Mouse (Mus musculus): ENCODE data around the gene Hmga2. TPM values are rescaled to one million over a fixed set of nuclear protein-coding genes. Genes with fewer than 3 reads are reported as not detected.

The Hmga2 gene
- polyA plus RNA-seq, 1 experiment from 2014 or later = 1.1 TPM

DNA sequence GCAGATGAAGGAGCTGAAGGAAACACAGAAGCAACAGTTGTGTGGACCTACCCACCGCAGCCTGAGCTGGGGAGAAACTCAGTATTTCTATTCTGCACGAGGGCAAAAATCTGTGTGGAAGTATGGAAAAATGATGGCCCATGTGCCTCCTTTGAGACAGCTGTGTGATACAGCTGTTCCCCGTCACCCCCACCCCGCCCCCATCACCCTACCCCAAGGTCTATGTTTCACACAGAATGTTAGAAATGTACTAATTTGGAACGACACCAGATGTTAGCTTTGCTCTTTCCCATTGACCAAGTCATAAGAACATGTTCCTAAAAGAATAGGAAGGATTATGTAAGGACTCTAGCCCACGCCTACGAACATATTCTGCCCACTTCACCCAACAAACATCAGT, 53.0 kb downstream of the Hmga2 start:
- 55% methylated on average over 7 of the region's 7 CpGs for WGBS (ENCODE audit: insufficient replicate concordance)
- Histone ChIP-seq H3K9me3 (replicated peaks; ENCODE audit: control insufficient read depth, low read length) (no peaks in the 10 kb centered on the region), H3K27ac (ENCODE audit: low read length) (no peak overlapping the region)

DNA sequence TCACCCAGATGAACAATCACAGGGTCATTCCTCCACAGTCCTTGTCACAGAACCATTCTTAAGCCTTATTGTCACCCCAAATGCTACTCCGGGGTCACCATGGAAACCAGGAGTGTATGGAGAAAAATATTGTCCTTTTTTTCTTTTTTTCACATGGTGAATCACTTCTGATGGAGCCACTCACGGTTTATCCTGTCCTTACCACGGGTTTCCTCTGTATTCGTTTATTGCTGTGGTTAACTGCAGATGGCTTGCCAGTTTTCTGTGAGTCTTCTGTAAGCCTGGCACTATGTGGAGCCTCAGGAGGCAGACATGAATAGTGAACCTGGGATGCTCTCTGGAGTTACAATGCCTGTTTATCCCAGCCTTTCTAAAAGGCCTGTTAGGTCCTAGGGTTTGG, 53.4 kb downstream of the Hmga2 start:
- no peaks in the 10 kb centered on the region for H3K36me3 ChIP-seq (ENCODE audit: control insufficient read depth, insufficient read depth)
- no peaks in the 10 kb centered on the region for H3K4me1 ChIP-seq (ENCODE audit: control insufficient read depth, low read depth, low read length)
- no peak for ATAC-seq (ENCODE audit: low read depth)
- no peaks in the 10 kb centered on the region for H3K27me3 ChIP-seq (ENCODE audit: control insufficient read depth, insufficient read depth, low read depth, low read length)
- 34% methylated on average over 4 of the region's 4 CpGs for WGBS (ENCODE audit: insufficient replicate concordance)
- H3K27ac ChIP-seq (ENCODE audit: low read length) = no peak overlapping the region
- H3K4me3 ChIP-seq (ENCODE audit: low read depth, low read length) = no peak overlapping the region
- H3K9ac ChIP-seq (ENCODE audit: low read depth, low read length) = no peak overlapping the region
- H3K4me2 ChIP-seq (ENCODE audit: low read depth, low read length) = no peak overlapping the region
- H3K9me3 ChIP-seq (replicated peaks; ENCODE audit: control insufficient read depth, low read length) = no peaks in the 10 kb centered on the region

More for the DNA sequence above, 53.0 kb downstream of the Hmga2 start:
- Histone ChIP-seq H3K4me1 (ENCODE audit: control insufficient read depth, low read depth, low read length) (no peaks in the 10 kb centered on the region), H3K4me2 (ENCODE audit: low read depth, low read length) (no peak overlapping the region), H3K9ac (ENCODE audit: low read depth, low read length) (no peak overlapping the region), H3K4me3 (ENCODE audit: low read depth, low read length) (no peak overlapping the region), H3K27me3 (ENCODE audit: control insufficient read depth, insufficient read depth, low read depth, low read length) (no peaks in the 10 kb centered on the region), H3K36me3 (ENCODE audit: control insufficient read depth, insufficient read depth) (no peaks in the 10 kb centered on the region)
- no peak for ATAC-seq (ENCODE audit: low read depth)

DNA sequence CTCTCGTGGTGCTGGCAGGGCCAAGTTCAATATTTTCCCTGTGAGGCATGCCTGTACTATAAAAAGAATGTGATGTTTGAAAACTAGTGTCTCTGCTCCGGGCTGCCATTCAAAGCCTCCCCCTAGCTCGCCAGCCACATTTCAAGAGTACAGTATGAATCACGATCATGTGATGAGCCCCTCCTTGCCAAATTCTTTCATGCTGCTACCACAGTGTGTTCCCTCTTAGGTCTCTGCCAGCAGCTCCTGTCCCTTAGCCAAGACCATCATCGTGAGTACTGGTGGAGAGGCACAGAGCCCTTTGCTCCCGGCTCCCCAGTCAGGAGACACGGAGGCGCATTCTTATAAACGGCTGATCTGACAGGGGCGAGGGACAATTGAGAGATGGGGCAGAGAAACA, 54.2 kb downstream of the Hmga2 start:
- no peak overlapping the region for H3K27ac ChIP-seq (ENCODE audit: low read length)
- H3K9me3 ChIP-seq (replicated peaks; ENCODE audit: control insufficient read depth, low read length) = no peaks in the 10 kb centered on the region
- H3K4me2 ChIP-seq (ENCODE audit: low read depth, low read length) = no peak overlapping the region
- no peak for ATAC-seq (ENCODE audit: low read depth)
- H3K4me1 ChIP-seq (ENCODE audit: control insufficient read depth, low read depth, low read length) = no peaks in the 10 kb centered on the region
- H3K4me3 ChIP-seq (ENCODE audit: low read depth, low read length) = no peak overlapping the region
- no peaks in the 10 kb centered on the region for H3K27me3 ChIP-seq (ENCODE audit: control insufficient read depth, insufficient read depth, low read depth, low read length)
- H3K36me3 ChIP-seq (ENCODE audit: control insufficient read depth, insufficient read depth) = no peaks in the 10 kb centered on the region
- WGBS (ENCODE audit: insufficient replicate concordance) = 43% methylated on average over 10 of the region's 10 CpGs
- H3K9ac ChIP-seq (ENCODE audit: low read depth, low read length) = no peak overlapping the region

DNA sequence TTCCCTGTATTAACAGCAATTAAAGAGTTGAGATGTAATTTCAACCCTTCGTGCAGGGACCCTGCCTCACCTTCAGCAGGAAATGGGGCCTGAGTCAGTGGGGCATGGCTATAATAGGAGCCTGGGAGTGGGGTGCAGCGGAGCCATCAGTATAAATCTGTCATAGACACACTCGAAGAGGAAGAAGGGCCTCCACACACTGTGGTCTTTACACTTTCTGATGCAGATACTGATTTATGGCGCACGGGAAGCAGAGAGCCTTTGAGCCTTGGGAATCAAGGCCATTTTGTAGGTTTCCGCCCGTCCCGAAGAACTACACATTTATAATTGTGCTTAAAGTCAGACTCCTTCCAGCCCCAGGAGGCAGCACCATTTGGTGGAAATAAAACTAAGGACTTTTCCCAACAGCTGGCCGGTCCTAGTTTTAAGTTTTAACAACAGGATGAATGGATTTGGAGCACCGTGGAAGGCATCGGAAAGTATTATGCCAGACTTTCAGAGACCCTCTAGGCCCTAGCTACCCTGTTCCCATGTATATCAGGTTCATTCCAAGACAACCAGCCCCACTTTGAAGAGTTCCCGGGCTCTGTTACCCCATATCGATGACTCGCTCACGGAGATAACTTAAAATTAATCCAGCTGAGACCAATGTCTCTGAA, 55.2 kb downstream of the Hmga2 start:
- Histone ChIP-seq H3K27ac (ENCODE audit: low read length) (no peak overlapping the region), H3K4me3 (ENCODE audit: low read depth, low read length) (no peak overlapping the region), H3K27me3 (ENCODE audit: control insufficient read depth, insufficient read depth, low read depth, low read length) (no peaks in the 10 kb centered on the region), H3K9me3 (replicated peaks; ENCODE audit: control insufficient read depth, low read length) (no peaks in the 10 kb centered on the region), H3K36me3 (ENCODE audit: control insufficient read depth, insufficient read depth) (no peaks in the 10 kb centered on the region), H3K4me1 (ENCODE audit: control insufficient read depth, low read depth, low read length) (no peaks in the 10 kb centered on the region), H3K4me2 (ENCODE audit: low read depth, low read length) (no peak overlapping the region), H3K9ac (ENCODE audit: low read depth, low read length) (no peak overlapping the region)
- WGBS (ENCODE audit: insufficient replicate concordance) = 65% methylated on average over 15 of the region's 15 CpGs
- ATAC-seq (ENCODE audit: low read depth) = no peak

DNA sequence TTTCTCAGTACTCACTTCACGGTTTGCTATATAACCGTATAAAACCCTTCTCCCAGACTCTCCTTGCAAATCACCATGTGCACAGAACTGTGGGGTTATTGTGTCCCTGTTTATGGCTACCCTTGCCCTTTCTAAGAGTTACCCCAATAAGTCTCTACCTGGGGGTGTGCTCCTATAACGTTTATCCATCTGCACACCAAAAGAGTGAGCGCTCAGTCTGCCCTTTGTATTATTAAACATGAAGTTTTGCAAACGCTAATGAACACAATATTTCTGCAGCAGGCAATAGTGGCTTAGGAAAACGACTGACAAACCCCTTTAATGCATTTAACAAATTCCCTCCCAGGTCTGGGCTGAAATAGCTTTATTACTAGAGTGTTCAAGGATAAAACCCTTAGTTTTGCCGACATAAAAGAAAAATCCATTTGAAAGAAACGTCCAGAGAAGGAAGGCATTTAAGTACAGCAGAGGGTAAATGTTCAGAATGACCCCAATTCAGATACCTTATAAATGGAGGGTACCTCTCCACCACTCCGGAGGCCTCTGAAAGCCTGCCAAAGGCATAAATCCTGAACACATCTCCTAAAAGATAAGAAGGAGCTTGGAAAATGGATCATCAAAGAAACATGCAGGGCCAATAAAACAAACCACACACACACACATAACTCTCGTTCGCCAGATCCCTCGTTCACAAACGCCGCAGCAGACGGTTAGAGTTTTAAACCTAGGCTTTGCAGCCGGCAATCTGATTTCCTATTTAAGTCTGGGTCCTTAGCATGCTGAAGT, 57.3 kb downstream of the Hmga2 start:
- ATAC-seq (ENCODE audit: low read depth) = no peak
- H3K27ac ChIP-seq (ENCODE audit: low read length) = no peak overlapping the region
- H3K9ac ChIP-seq (ENCODE audit: low read depth, low read length) = no peak overlapping the region

DNA sequence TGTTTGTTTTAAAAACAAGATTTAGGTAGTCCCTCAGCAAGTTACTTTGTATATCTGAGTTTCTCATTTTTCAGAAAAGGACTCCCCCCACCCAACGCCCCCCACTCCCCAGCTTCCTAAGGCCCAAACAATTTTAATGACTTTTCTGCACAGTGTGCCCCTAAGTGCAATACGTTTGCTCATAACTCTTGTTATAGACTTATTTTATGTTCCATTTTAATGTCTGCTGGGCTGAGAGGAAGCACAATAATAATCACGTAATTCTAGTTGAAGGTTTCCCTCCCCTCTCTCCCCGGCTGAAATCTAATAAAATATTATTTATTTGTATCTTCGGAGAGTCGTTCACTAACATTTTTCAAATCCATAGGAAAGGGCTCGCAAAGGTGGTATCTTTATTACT, 58.1 kb downstream of the Hmga2 start:
- H3K4me2 ChIP-seq (ENCODE audit: low read depth, low read length) = no peak overlapping the region
- no peak for ATAC-seq (ENCODE audit: low read depth)
- no peaks in the 10 kb centered on the region for H3K36me3 ChIP-seq (ENCODE audit: control insufficient read depth, insufficient read depth)
- no peaks in the 10 kb centered on the region for H3K9me3 ChIP-seq (replicated peaks; ENCODE audit: control insufficient read depth, low read length)
- no peaks in the 10 kb centered on the region for H3K27me3 ChIP-seq (ENCODE audit: control insufficient read depth, insufficient read depth, low read depth, low read length)
- peak overlapping the region; percentile 43; the same call in 1 of the 2 replicates for H3K27ac ChIP-seq (ENCODE audit: low read length)
- no peaks in the 10 kb centered on the region for H3K4me1 ChIP-seq (ENCODE audit: control insufficient read depth, low read depth, low read length)
- H3K4me3 ChIP-seq (ENCODE audit: low read depth, low read length) = no peak overlapping the region
- 63% methylated on average over 7 of the region's 7 CpGs for WGBS (ENCODE audit: insufficient replicate concordance)
- no peak overlapping the region for H3K9ac ChIP-seq (ENCODE audit: low read depth, low read length)

More for the DNA sequence above, 57.3 kb downstream of the Hmga2 start:
- Histone ChIP-seq H3K4me2 (ENCODE audit: low read depth, low read length) (no peak overlapping the region), H3K36me3 (ENCODE audit: control insufficient read depth, insufficient read depth) (no peaks in the 10 kb centered on the region), H3K4me3 (ENCODE audit: low read depth, low read length) (no peak overlapping the region), H3K4me1 (ENCODE audit: control insufficient read depth, low read depth, low read length) (no peaks in the 10 kb centered on the region), H3K27me3 (ENCODE audit: control insufficient read depth, insufficient read depth, low read depth, low read length) (no peaks in the 10 kb centered on the region), H3K9me3 (replicated peaks; ENCODE audit: control insufficient read depth, low read length) (no peaks in the 10 kb centered on the region)
- WGBS (ENCODE audit: insufficient replicate concordance) = 62% methylated on average over 16 of the region's 16 CpGs

DNA sequence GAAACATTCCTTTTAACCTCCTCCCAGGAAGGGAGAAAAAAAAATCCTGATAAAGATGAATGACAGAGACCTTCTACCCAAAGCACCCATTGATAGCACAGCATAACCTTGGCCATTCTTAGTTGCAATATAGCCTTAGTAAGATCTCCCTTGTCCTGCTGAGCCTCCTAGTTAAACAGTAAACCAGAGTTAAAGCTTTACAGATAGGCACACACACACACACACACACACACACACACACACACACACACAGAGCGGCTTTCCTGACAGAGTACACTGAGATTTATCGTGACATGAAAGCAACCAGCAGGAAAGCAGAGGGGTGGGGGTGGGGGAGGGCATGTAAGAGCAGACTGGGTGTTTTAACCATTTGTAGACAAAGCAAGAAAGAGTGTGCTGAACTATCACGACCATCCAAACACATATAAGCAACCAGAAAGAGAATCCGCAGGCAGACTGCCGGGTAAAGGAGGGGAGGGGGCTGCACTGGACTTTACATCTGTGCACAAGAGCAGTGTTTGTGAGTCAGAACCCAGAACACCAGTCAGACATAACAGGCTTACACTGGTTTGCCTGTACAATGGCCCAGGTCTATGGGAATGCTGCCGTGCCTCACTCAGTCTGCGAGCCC, 58.7 kb downstream of the Hmga2 start:
- no peaks in the 10 kb centered on the region for H3K4me1 ChIP-seq (ENCODE audit: control insufficient read depth, low read depth, low read length)
- H3K36me3 ChIP-seq (ENCODE audit: control insufficient read depth, insufficient read depth) = no peaks in the 10 kb centered on the region
- WGBS (ENCODE audit: insufficient replicate concordance) = 54% methylated on average over 7 of the region's 7 CpGs
- peak overlapping the region; percentile 67 for H3K27ac ChIP-seq (ENCODE audit: low read length)
- no peak overlapping the region for H3K9ac ChIP-seq (ENCODE audit: low read depth, low read length)
- no peak overlapping the region for H3K4me2 ChIP-seq (ENCODE audit: low read depth, low read length)
- H3K9me3 ChIP-seq (replicated peaks; ENCODE audit: control insufficient read depth, low read length) = no peaks in the 10 kb centered on the region
- H3K27me3 ChIP-seq (ENCODE audit: control insufficient read depth, insufficient read depth, low read depth, low read length) = no peaks in the 10 kb centered on the region
- ATAC-seq (ENCODE audit: low read depth) = peak; percentile 86
- no peak overlapping the region for H3K4me3 ChIP-seq (ENCODE audit: low read depth, low read length)

DNA sequence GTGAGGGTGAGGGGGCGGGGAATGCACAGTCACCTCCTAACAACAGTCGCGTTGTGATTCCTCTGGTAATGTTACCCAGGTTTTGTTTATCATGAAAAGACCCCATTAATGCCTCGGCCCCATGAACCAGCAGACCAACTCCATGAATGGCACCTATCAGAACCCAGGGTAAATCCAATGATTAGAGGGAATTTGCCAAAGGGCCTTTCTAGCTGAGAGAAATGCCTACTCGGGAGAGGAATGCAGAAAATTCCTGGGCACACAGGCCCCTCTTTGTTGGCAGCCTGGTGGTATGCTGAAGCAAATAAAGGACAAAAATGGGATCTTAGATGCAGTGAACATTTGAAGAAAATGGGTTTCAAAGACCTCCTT, 59.2 kb downstream of the Hmga2 start:
- no peak overlapping the region for H3K4me3 ChIP-seq (ENCODE audit: low read depth, low read length)
- ATAC-seq (ENCODE audit: low read depth) = no peak
- no peaks in the 10 kb centered on the region for H3K4me1 ChIP-seq (ENCODE audit: control insufficient read depth, low read depth, low read length)
- H3K9me3 ChIP-seq (replicated peaks; ENCODE audit: control insufficient read depth, low read length) = no peaks in the 10 kb centered on the region
- peak overlapping the region; percentile 67 for H3K27ac ChIP-seq (ENCODE audit: low read length)
- 61% methylated on average over 5 of the region's 5 CpGs for WGBS (ENCODE audit: insufficient replicate concordance)
- H3K27me3 ChIP-seq (ENCODE audit: control insufficient read depth, insufficient read depth, low read depth, low read length) = no peaks in the 10 kb centered on the region
- no peak overlapping the region for H3K4me2 ChIP-seq (ENCODE audit: low read depth, low read length)
- no peak overlapping the region for H3K9ac ChIP-seq (ENCODE audit: low read depth, low read length)
- H3K36me3 ChIP-seq (ENCODE audit: control insufficient read depth, insufficient read depth) = no peaks in the 10 kb centered on the region

DNA sequence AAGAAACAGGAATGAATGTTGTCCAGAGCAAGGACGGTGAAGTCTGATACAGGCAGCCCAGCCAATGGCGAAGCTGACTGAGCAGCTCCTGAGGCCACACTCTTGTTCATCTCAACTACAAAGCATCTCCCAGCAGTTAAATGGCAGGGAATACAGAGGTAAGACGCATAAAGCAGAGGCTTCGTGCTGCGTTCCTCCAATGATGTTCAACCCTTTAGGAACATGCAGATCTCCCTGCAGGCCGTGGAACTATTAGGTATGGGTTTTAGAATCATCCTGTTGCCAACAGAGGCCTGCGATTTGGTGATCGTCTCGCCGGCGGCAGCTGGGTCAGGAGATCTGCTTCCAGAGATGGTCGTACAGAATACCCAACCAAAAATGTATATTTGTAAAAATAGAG, 59.6 kb downstream of the Hmga2 start:
- no peak overlapping the region for H3K4me2 ChIP-seq (ENCODE audit: low read depth, low read length)
- H3K27me3 ChIP-seq (ENCODE audit: control insufficient read depth, insufficient read depth, low read depth, low read length) = no peaks in the 10 kb centered on the region
- WGBS (ENCODE audit: insufficient replicate concordance) = 74% methylated on average over 12 of the region's 12 CpGs
- no peak overlapping the region for H3K4me3 ChIP-seq (ENCODE audit: low read depth, low read length)
- no peak overlapping the region for H3K27ac ChIP-seq (ENCODE audit: low read length)
- no peaks in the 10 kb centered on the region for H3K36me3 ChIP-seq (ENCODE audit: control insufficient read depth, insufficient read depth)
- H3K9me3 ChIP-seq (replicated peaks; ENCODE audit: control insufficient read depth, low read length) = no peaks in the 10 kb centered on the region
- H3K9ac ChIP-seq (ENCODE audit: low read depth, low read length) = no peak overlapping the region
- H3K4me1 ChIP-seq (ENCODE audit: control insufficient read depth, low read depth, low read length) = no peaks in the 10 kb centered on the region
- ATAC-seq (ENCODE audit: low read depth) = no peak

Measured in liver, embryonic 16.5 days (tissue).